Mouse (Mus musculus): ENCODE measurements around the gene Lacc1.

Gene Lacc1

DNA sequence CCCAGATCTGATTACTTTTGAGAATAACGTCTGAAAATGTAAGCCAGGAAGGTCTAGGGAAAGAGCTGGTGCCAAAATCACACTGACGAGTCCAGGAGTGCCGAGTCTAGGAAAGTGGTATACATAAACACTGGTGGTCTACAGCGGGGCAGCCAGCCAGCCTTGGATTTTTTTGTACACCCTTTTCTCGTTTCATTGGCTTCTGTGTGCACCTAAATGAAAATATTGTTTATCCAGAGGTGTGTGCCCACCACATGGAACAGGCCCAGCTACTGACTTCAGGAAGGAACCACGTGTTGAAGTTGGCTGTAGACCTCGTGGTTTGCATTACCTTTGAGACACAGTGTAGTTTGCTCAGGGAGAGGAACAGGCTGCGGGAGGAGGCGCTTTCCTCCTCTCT, 57.1 kb downstream of the Lacc1 start:
- no peak for DNase-seq (ENCODE audit: extremely low read depth, low read depth)

Measured in MEL-GATA-1-ER (cell line).